Mouse (Mus musculus): ENCODE data around the gene Gm14327. TPM values are rescaled to one million over a fixed set of nuclear protein-coding genes. Genes with fewer than 3 reads are reported as not detected.

The Gm14327 gene
- polyA plus RNA-seq (2015; fragmentation: Illumina TruSeq; extraction: RNeasy Lipid Tissue Mini Kit (QIAGEN cat#74804); ENCODE audit: insufficient read depth, low replicate concordance) = 2.5 TPM

DNA sequence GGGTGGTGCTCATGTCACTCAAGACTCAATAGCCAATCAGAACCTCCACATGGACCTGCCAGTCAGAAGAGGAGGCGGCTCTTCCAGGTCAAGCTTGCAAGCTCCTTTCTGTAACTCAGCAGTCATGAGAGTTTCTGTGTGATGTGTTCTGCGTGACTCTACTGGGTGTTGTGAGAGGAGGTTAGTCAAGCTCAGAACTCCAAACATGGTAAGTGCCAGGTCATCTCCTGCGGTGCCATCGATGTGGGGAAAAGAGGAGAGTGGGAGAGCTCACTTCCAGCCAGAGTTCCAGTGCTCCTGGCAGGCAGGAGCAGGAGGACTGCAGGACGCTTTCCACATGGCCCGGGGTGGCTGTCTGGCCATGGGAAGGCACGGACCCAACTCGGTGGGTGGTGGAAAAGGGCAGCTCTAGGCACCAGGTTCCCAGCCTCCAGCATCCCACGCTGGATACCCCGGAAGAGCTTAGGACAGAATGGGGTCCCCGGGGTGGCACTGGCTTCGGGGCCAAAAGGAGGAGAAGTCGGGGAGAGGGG, at the start of gene Gm14327:
TSS of gene Gm14327 (plus strand) at position 51 of the 533 bp plus-strand sequence.

GRCm38 (mm10) chr2:177925563-177926103, 28.7 kb downstream of the Gm14327 start, which contains the start of gene Zfp972:
Gene Zfp972, minus strand, starts transcription at chr2:177925613.

Other genes with a start within 250 kb of the Gm14327 start
- gene Gm14322, start 137.8 kb upstream of the Gm14327 start, polyA plus RNA-seq (2015; fragmentation: Illumina TruSeq; extraction: RNeasy Lipid Tissue Mini Kit (QIAGEN cat#74804); ENCODE audit: insufficient read depth, low replicate concordance) = 2.4 TPM
- gene Gm14325, start 56.8 kb upstream of the Gm14327 start, polyA plus RNA-seq (2015; fragmentation: Illumina TruSeq; extraction: RNeasy Lipid Tissue Mini Kit (QIAGEN cat#74804); ENCODE audit: insufficient read depth, low replicate concordance) = 57.7 TPM
- gene Zfp972, start 28.5 kb downstream of the Gm14327 start, polyA plus RNA-seq (2015; fragmentation: Illumina TruSeq; extraction: RNeasy Lipid Tissue Mini Kit (QIAGEN cat#74804); ENCODE audit: insufficient read depth, low replicate concordance) = 4.8 TPM
- gene Gm14326, start 60.2 kb downstream of the Gm14327 start, polyA plus RNA-seq (2015; fragmentation: Illumina TruSeq; extraction: RNeasy Lipid Tissue Mini Kit (QIAGEN cat#74804); ENCODE audit: insufficient read depth, low replicate concordance) = 22.9 TPM
- gene Zfp971, start 126.2 kb downstream of the Gm14327 start, polyA plus RNA-seq (2015; fragmentation: Illumina TruSeq; extraction: RNeasy Lipid Tissue Mini Kit (QIAGEN cat#74804); ENCODE audit: insufficient read depth, low replicate concordance) = 42.2 TPM
- gene Zfp931, start 181.4 kb downstream of the Gm14327 start, polyA plus RNA-seq (2015; fragmentation: Illumina TruSeq; extraction: RNeasy Lipid Tissue Mini Kit (QIAGEN cat#74804); ENCODE audit: insufficient read depth, low replicate concordance) = 18.3 TPM
- 0.11 TPM for gene Phactr3, start 221.9 kb downstream of the Gm14327 start, polyA plus RNA-seq (2015; fragmentation: Illumina TruSeq; extraction: RNeasy Lipid Tissue Mini Kit (QIAGEN cat#74804); ENCODE audit: insufficient read depth, low replicate concordance)